Mouse (Mus musculus) layer of hippocampus, adult 9-11 months (tissue): ENCODE results near the gene Rnf216.

ENCODE experiments used
- DNase-seq: peaks from one replicate; pipeline ENCODE4 v3.0.0; 2022

The Rnf216 gene

DNA sequence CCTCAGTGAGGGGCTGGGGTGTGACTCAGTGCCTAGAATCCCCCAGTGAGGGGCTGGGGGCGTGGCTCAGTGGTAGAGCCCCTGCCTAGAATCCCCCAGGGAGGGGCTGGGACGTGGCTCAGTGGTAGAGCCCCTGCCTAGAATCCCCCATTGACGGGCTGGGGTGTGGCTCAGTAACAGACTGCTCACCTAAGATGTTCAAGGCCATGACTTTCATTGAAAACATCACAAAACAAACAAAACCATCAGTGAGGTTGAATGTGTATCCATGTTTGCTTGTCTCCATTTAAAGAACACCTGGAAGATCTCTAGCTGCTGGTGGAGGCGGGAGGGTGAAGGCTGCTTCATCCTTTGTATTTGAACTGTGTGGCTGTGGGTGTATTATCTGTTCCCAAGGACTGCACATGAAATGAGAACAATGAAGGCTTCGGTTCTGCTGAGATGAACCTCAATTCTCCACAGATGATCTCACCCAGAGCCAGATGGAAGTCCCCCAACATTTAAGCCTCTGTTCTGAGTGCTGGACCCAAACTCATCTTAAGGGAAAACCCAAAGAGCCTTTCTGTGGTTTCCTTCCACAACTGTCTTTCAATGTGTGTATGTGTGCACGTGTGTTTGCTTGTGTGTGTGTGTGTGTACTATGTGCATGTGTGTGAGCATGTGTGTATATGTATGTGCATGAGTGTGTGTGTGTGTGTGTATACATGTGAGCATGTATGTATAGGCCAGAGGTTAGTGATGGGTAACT lies 155.7 kb downstream of the Rnf216 start:
- no peak for DNase-seq

DNA sequence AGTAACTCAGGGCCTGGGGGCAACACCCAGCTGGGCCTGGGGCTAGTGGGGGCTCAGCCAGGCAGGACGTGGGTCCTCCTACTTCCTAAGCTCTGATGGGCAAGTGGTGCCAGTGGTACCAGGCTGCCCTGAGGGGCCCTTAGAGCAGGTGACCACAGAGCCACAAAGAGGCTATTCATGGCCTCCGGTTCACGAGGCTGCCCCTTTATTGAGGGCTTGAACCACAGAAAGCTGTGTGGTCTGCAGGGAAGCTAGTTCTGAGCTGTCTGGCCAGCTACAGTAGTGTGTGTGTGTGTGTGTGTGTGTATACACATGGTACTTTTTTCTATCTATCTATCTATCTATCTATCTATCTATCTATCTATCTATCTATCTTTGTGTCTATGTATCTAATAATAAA lies 159.2 kb downstream of the Rnf216 start:
- DNase-seq: no peak

GRCm38 (mm10) chr5:142950405-142950804 lies 162.4 kb downstream of the Rnf216 start:
- no peak for DNase-seq

- DNase-seq: no peak
Observed at GRCm38 (mm10) chr5:142949580-142949979, 163.2 kb downstream of the Rnf216 start.

DNA sequence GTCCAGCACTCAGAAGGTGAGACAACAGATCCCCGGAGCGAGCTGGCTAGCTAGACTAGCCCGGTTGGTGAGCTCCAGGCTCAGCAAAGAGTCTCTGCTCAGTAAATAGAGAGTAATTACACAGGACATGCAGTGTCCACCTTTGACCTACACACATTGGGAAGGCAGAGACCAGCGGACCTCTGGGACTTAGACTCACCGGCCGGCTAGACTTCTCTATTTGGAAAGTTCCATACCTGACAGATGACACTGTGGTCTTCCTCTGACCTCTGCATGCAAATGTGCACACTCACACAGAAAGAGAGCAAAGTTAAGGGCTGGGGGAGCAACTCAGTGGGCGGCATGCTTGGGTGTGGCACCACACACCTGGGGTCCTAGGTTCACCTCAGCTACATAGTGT lies 165.3 kb downstream of the Rnf216 start:
- no peak for DNase-seq

DNA sequence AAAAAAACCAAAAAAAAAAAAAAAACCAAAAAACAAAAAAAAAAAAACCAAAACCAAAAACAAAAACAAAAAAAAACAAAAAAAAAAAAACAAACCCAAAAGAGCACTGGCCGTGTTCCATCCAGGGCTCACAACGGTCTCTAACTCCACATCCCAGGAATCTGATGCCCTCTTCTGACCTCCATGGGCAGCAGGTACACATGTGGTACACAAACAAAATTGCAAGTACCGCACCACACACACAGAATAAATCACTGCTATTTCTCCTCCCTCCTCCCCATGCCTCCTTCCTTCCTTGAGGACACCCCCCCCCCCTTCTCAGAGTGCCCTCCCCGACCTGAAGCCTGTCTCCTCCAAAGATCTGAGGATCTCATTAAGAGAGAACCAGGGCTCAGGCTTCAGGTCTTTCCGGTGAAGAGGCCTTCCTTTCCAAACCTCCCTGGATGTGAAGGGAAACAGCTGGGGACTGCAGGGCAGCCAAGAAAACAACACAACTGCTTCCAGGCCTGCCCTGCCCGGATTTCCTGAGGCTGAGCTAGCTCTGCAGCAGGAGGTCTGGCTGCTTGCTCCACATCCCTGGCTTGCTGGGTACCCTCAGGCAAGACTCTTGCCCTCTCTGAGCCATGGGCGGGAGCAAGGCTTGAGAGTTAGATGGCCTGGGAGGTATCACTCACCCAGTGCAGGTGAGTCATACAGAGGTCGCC lies 167.7 kb downstream of the Rnf216 start:
- no peak for DNase-seq
